Mouse (Mus musculus) gastrocnemius, postnatal 4 days (tissue): ENCODE measurements around the gene Gab1. TPM values are rescaled to one million over a fixed set of nuclear protein-coding genes. Genes with fewer than 3 reads are reported as not detected.
A peak's percentile ranks its signal among the peaks of the same experiment; 100 is the strongest.

ENCODE experiments used
- DNase-seq, 2 experiments: peaks; one replicate each; pipeline ENCODE4 v3.0.0; 2021 to 2022; ENCODE audit warnings: low spot score in 2 of 2, mixed read lengths in 2 of 2
- total RNA-seq, 2 experiments: library from RNA; stranded (reverse); gene quantifications; 2 replicates each; pipeline ENCODE4 v1.2.3; 2021

Gene Gab1
- total RNA-seq, 2 experiments from 2014 or later: 32.3 to 36.0 TPM

DNA sequence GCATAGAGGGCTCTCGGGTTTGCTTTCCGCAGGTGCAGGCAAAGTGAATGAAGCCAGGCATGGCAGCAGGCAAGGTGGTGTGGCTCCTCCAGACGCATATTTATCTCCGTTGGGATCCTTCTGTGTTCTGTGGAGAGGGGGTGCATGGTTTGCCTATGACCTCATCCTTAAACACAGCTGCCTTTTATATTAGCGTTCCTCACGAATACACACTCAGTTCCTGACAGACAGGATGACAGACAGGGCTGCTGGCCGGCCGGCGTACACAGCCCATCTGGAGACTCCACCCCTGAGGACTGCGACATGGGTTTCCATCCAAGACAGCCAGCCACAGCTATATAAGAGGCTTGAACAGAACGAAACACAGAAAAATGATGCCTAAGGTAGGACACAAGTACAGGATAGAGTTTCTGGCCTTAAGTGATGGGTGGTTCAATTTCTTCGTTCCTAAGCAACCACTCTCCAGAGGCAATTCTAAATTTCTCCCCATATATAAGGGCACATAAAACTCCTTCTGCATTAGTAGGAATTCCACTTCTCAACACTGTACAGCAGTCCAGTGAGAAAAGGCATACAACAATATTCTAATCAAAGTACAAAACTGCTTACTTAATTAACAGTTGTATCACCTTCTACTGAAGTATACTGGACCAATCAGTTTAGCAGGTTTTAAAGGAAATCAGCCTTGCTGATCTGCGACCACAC is 66.1 kb downstream of the Gab1 start:
- no peak for DNase-seq

DNA sequence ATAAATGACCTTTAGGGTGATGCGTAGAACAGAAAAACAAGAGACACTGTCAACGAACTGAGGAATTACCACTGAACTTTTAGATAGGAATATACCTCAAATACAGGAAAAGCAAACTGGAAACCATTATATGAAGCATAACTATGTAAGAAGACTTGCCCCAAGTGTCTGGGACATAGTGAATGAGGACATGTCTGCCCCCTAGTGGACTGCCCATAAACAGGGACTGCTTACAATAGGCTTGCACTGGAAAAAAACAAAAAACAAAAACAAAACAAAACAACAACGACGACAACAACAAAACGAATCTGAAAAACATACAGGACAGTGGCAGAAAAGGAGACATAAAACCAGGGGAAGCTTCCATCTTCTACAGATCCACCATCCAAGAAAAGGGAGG is 66.9 kb downstream of the Gab1 start:
- peak in 1 of 2 experiments; percentile 37 for DNase-seq

- no peak for DNase-seq
Measured at GRCm38 (mm10) chr8:80811591-80811991, 68.7 kb downstream of the Gab1 start.

GRCm38 (mm10) chr8:80810916-80811315 is 69.4 kb downstream of the Gab1 start:
- no peak for DNase-seq

DNA sequence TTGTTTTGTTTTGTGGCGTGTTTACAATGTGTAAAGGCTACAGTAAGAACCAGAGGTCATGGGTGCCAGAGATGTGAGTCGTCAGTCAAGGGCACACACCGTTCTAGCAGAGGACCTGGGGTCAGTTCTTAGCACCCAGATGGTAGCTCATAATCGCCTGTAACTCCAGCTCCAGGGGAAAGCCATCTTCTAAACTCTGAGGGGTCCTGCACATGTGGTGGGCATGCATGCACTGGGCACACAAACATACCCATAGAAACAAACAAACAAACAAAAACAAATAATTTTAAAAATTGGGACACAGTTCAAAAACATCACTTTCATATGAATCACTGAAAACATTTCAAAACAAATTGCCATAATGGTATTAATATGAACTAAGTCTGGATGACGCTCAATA is 69.9 kb downstream of the Gab1 start:
- DNase-seq: no peak

GRCm38 (mm10) chr8:80807807-80808505 is 72.4 kb downstream of the Gab1 start:
- no peak for DNase-seq

GRCm38 (mm10) chr8:80804066-80804619 is 76.2 kb downstream of the Gab1 start:
- no peak for DNase-seq

GRCm38 (mm10) chr8:80798778-80799177 is 81.5 kb downstream of the Gab1 start:
- DNase-seq: no peak

DNA sequence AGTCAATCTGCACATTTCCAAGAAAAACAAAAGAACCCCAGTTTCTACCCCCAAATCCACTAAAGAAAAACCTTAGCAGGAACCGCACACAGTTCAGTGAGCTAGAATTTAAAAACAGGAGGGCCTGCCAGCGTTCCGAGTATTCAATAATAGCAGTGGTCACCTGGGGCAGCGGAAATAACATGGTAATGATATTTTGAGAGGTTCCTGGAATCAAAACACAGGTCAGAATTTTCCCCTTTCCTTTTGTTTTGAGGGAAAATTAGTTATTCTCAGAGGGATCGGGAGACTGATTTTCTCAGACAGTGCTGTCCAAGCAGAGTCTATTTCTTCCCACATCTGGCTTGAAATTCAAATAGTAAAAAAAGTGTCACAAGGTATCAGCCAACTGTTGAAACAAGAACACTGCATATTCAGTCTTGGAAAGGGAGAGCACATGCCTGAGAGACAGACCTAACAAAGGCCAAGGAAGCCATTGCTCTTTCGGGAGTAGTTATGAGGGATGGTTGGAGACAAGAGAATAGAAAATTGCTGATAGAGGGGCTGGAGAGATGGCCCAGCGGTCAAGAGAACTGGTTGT is 82.0 kb downstream of the Gab1 start:
- DNase-seq: no peak

DNA sequence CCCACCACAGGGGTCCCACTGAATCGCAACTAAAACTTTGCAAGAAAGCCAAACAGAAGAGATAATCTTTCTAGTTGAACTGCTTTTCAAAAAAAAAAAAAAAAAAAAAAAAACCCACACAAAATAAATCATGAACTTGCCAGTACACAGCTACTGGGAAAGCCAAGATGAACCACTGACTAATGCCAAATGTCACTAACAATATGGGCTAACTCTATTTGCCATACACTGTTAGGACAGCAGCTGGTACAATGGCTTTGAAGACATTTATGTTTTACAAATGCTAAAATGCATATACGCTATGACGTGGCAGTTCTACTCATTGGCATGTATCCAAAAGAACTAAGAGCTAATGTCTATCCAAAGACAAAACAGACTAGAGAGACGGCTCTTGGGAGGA is 84.2 kb downstream of the Gab1 start:
- DNase-seq: no peak

DNA sequence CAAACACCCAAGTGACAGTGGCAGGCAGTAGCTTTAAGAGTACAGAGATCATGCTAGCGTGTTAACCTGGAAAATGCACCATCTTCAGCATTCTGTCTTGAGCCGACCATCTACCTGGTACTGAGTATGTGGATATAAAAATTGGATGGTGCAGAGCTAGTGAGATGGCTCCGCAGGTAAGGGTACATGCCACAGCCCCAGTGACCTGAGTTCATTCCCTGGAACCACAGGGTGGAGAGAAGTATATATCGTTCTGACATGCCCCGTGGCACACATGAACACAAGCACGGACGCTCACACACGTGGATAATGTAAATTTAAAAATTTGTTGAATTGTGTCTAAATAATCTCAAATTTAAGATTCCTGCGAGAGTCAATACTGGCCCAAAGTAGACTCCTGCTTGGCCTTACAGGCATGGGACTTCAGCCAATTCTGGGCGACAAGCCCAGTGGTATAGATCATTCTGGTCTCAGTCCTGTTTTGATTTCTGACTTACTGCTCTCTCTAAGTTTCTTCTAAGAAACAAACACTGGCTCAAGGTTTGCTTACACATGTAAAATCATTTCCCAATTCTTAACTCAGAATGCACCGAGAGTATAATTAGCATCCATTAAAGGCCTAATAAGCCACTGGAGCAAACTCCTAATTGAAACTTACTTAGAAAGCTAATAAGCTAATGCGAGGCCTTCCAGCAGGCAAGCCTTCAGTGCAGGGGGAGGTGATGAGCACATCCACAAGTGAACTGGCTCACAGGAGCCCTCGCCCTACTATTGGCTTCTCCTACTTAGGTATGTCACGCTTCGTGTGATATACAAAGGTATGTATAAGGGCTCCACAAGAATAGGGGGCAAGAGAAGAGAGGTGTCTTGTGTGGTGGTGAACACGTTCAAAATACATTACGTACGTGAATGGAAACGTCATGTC is 85.5 kb downstream of the Gab1 start:
- DNase-seq: no peak

DNA sequence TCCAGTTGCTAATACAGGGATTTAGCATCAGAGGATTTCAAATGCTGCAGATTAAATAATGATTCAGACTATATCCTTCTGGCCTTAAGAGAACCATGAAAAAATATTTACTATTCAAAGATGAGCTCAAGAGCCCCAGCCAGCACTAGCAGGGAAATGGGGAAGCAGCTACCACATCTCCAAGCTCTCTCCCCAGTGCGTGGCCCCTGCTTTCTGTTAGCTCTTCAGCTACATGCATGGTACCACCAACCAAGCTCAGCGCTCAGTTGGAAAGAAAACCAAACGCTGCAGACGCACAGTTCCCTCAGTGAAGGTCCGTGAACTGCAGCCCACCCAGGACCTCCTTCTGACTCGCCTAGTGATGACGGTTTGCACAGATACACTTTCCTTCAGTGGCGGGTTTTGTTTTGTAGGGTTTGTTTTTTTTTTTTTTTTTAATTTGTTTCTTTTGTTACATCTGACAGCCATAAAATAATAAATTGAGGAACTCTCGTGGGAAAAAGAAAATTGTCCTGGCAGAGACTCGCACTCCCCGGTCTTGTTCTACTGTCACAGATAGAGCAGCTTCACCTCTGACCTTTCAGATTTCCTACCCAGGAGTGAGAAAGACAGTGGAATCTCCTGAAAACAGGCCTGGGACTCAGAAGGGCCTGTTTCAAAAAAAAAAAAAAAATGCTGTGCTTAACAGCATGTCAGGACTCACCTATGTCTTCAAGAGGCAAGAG is 86.4 kb downstream of the Gab1 start:
- no peak for DNase-seq

GRCm38 (mm10) chr8:80792214-80792613 is 88.1 kb downstream of the Gab1 start:
- DNase-seq: no peak

DNA sequence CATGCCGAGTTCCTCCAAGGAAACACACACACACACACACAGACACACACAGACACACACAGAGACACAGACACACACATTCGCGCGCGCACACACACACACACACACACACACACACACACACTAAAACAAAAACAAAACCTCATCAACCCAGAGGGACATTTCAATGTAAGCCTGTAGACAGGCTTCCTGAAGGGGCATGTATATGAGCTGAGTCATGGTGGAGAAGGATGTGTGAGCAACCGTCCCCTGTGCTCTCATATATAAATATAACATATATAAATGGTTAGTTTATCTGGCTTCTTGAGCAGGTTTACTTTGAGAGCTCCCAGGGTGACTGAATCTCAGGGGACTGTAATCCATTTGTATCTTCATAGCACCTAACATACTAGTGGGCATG is 91.0 kb downstream of the Gab1 start:
- DNase-seq: no peak

DNA sequence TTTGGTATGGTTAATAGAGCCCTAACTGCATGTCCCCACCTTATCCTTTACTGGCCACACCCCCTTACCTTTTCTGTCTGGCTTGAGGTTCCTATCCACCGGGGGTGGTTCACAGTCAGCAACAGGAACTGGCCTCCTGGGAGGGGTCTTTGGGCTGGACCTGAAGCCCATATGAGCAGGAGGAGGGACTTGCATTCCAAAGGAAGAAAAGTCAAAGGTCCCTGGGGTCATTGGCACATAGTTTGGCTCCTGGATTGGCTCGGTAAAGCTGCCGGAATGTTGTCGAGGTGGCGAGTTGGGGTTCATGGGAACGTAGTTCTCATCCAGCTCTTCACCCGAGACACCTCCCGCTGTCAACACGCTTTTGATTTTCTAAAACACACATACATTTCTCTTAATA is 95.8 kb downstream of the Gab1 start:
- no peak for DNase-seq

- no peak for DNase-seq
Measured at GRCm38 (mm10) chr8:80783271-80783670, 97.0 kb downstream of the Gab1 start.

- DNase-seq: no peak
Measured at GRCm38 (mm10) chr8:80781338-80781737, 99.0 kb downstream of the Gab1 start.

DNA sequence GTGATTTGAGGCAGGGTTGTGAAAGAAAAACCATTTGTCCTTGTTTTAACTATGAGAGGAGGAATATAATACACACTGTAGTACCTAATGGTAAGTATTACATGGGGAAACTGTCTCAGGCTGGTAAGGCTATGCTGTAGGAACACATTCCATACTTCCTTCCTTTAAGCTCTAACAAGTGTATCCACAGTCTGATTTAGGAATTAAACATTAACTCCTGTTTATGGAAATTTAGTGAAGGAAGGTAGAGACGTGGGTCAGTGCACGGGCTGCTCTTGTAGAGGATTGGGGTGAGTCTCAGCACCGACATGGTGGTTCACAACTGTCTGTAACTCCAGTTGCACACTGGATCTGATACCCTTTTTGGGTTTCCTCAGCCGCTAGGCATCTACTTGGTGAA is 100.0 kb downstream of the Gab1 start:
- DNase-seq: no peak

- no peak for DNase-seq
Measured at GRCm38 (mm10) chr8:80776436-80776835, 103.9 kb downstream of the Gab1 start.

DNA sequence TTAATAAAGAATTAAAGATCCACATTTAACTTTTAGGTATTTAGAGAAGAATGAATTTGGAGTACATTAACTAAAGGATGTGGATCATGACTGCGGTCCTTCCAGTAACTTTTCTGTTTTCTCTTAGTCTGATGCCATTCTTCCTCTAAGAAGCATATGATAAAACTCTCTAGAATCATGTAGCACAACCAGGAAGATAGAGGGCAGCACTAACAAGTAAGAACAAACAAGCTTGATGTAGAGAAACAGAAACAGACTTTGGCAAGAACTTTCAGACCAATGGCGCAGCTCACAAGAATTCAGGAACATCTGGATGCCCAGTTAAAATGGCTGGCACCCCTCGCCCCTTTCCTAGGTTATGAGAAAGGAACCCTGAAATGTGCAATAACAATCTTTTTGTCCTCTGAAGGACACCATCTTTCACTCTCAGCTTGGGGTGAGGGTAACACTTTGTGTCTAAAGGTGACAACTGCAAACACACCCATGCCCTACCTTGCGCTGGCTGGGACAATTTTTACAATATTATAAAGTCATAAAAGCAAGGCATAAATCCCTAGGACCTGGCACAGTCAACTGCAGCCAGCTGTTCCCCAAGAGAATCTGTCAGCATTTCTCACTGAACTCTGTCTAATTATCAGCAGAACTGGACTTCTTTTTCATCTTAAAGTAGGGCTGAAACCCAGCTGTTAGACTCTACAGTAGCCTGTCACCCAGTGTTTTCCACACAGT is 107.4 kb downstream of the Gab1 start:
- DNase-seq: no peak
